Mouse (Mus musculus): ENCODE measurements around the gene Il2ra.
"Not testable (repeated sequence)": the region's sequence is repeated elsewhere in the genome, so short reads cannot be mapped to it uniquely, and the experiment has no call there.

The Il2ra gene

DNA sequence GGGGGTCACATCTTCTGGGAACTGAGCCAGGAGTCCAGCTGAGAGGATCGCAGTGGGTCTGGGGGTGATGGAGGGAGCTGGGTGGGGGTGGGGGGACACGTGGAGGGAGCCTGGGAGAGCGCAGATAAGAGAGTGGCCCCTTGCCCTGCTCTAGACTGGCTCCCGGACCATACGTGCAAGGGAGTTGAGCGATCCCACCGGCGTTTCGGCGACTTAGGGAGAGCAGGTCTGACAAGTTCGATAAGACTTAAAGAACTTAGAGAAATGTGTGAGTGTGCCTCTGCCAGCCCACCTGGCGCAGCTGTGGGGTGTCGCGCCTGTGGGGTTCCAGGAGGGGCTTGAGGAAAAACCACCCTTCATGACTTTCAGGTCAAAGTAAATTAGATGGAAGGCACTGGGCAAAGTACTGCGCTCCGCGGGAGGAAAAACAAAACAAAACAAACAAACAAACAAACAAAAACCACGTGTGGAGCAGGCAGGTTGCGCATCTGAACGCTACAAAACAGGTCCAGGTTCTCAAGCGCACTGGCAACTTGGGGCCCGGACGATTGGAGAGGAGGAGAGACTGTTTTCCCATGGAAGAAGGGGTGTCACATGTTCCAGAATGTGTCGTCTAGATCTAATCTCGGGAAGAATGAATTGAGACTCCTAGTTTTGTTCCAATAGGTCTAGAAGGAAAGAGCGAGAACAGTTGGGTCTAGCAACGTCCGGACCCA is 63.6 kb downstream of the Il2ra start:
- no peak for DNase-seq

DNA sequence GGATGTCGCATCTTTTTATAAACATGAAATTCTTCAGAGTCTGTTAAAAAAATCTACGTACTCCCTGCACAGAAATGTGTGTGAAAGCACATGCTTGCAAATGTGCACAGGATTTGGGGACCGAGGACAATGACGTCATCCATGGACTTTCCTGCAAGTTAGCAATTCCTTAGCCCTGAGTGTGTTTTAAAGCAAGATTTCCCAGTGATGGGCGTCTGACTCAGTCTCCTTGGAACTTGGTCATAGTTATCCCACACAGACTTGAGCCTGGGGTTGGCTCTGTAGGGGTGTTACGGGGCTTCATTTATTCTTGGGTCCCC is 64.1 kb downstream of the Il2ra start:
- DNase-seq: no peak

- no peak for DNase-seq
These were observed 65.9 kb downstream of the Il2ra start for GRCm38 (mm10) chr2:11708538-11708937.

DNA sequence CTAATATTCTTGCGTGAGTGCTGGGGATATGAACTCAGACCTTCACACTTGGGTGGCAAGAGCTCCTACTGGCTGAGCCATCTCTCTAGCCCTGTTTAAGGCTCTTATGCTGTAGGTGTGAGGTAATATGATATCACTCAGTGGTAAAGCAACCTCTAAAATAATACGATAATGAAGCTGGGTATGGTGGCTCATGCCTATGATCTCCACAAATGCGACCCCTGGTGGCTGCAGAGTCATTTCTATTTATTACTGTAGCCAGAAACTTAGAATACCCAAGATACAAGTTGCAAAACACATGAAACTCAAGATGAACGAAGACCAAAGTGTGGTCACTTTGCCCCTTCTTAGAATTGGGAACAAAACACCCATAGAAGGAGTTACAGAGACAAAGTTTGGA is 67.5 kb downstream of the Il2ra start:
- DNase-seq: not testable (repeated sequence)

- DNase-seq: no peak
These were observed 69.9 kb downstream of the Il2ra start for GRCm38 (mm10) chr2:11712483-11712990.

- DNase-seq: no peak
These were observed 70.4 kb downstream of the Il2ra start for GRCm38 (mm10) chr2:11713021-11713420.

- DNase-seq: no peak
These were observed 71.9 kb downstream of the Il2ra start for GRCm38 (mm10) chr2:11714535-11714934.

DNA sequence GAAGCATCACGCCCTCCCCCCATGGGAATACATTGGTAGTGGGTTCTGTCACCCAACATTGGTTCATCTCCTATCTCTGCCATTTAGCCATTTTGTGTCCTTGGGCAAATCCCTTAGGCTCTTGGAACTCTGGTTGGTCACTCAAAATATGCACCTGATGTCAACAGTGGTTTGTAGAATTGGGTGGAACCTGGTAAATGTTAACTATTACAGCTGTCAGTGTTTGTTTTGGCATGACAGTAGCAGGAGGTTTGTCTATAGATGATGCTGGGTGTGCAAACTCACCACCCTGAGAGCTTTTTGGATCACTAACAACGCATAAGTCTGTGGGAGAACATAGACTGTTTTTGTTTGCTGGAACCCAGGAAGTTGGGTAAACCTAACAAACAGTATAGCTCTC is 76.0 kb downstream of the Il2ra start:
- no peak for DNase-seq

DNA sequence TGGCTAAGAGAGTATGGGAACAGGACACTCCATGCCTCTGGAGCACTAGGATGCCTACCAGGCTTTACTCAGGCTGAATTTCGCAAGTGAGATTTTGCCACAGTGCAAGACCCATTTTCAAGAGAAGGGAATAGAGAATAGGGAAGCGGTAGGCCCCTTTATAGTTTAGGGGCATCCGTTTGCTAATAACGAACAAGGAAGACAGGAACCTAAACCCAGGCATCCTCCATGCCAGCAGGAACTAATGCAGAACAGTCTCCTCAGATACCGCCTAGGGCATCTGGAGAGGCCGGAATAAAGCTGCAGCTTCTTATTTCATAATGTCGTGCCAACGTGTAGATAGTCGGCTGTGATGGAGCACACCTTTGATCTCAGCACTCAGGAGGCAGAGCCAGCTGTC is 80.0 kb downstream of the Il2ra start:
- DNase-seq: no peak

- DNase-seq: no peak
These were observed 85.0 kb downstream of the Il2ra start for GRCm38 (mm10) chr2:11727574-11727973.

- DNase-seq: no peak
These were observed 86.5 kb downstream of the Il2ra start for GRCm38 (mm10) chr2:11729091-11729490.

GRCm38 (mm10) chr2:11732978-11733377 is 90.4 kb downstream of the Il2ra start:
- DNase-seq: no peak

GRCm38 (mm10) chr2:11735853-11736252 is 93.2 kb downstream of the Il2ra start:
- no peak for DNase-seq

DNA sequence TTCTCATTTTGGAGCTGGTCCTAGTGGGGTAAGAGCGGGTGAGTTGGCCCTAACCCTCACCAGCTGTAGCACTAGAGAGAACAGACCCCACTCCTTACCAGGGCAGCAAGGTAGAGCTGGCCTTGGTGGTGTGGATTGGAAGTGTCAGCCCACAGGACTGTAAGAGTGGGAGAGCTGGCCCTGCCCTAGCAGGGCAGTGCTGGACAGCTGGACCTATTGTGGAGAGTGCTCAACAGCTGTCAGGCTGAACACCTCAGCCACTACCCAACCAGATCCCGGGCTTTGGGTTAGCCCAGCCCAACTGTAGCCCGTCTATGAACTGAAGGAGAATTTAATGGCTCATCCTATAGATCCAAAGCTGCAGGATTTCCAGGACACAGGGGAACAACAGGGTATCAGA is 96.2 kb downstream of the Il2ra start:
- DNase-seq: no peak

- no peak for DNase-seq
These were observed 97.0 kb downstream of the Il2ra start for GRCm38 (mm10) chr2:11739516-11740051.
